Mouse (Mus musculus) urinary bladder, postnatal 0 days (tissue): ENCODE data around the gene Itsn1. TPM values are rescaled to one million over a fixed set of nuclear protein-coding genes. Genes with fewer than 3 reads are reported as not detected.

Source experiments
- microRNA-seq: library from miRNA; unstranded; fragments of <30 nt; microRNA quantifications from one replicate; pipeline ENCODE4, GENCODE M21; 2016
- polyA plus RNA-seq: library from polyadenylated mRNA; unstranded; fragments of >200 nt; fragmentation: Nextera tagmentation; extraction: Ambion mirVana; gene quantifications from 2 replicates; pipeline ENCODE4 v1.2.1, GENCODE M21; 2015

Itsn1 gene
- polyA plus RNA-seq: 13.2 and 17.4 TPM in 2 replicates

DNA sequence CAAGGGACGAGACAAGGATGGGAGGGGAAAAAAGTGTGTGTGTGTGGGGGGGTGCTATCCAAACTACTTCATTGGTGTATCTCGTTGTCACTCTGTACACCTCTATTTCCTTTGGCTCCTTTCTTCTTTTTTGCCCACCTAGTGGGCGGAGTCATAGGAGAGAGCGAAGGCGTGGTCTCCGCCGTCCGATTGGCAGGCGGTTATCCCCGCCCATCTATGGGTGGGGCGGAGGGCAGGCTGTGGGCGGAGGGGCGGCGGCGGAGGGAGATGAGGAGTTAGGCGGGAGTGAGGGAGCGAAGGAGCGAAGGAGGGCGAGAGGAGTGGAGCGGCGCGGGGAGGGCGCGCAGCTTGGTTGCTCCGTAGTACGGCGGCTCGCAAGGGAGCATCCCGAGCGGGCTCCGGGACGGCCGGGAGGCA is at the start of gene Itsn1:
TSS of gene Itsn1 (plus strand) at position 216 of the 417 bp plus-strand sequence.

GRCm38 (mm10) chr16:91688619-91689334 is 40.3 kb upstream of the Itsn1 start, which contains the start of gene Donson:
Gene Donson (minus strand): TSS chr16:91688770.

GRCm38 (mm10) chr16:91728123-91729065 is 687 bp upstream of the Itsn1 start, which contains the start of gene Cryzl1:
Gene Cryzl1 (minus strand): TSS chr16:91728975.

Small RNAs within 50 kb of the gene (microRNA-seq; reads per million reads assigned to microRNA genes)
- gene Gm27773: not detected

Other genes starting within 250 kb of the Itsn1 start
- 24.7 and 27.5 TPM in 2 replicates for gene Ifnar1, start 244.0 kb upstream of the Itsn1 start, polyA plus RNA-seq
- 47.8 and 50.0 TPM in 2 replicates for gene Ifngr2, start 182.2 kb upstream of the Itsn1 start, polyA plus RNA-seq
- 58.6 and 69.2 TPM in 2 replicates for gene Tmem50b, start 131.5 kb upstream of the Itsn1 start, polyA plus RNA-seq
- 0.81 and 1.3 TPM in 2 replicates for gene Dnajc28, start 110.3 kb upstream of the Itsn1 start, polyA plus RNA-seq
- gene Gart, start 82.3 kb upstream of the Itsn1 start, polyA plus RNA-seq: 40.9 and 43.8 TPM in 2 replicates
- 56.2 and 65.8 TPM in 2 replicates for gene Son, start 81.8 kb upstream of the Itsn1 start, polyA plus RNA-seq
- gene Donson, start 40.5 kb upstream of the Itsn1 start, polyA plus RNA-seq: 6.8 and 7.8 TPM in 2 replicates
- gene Cryzl1, start 306 bp upstream of the Itsn1 start, polyA plus RNA-seq: 44.5 and 53.2 TPM in 2 replicates